Mouse (Mus musculus) heart, embryonic 14.5 days (tissue): ENCODE data around the gene Bad. TPM values are rescaled to one million over a fixed set of nuclear protein-coding genes. Genes with fewer than 3 reads are reported as not detected.

ENCODE experiments used
- ATAC-seq: fragments of 200-750 bp; cut with Nextera tagmentation; 2 replicates; pipeline ENCODE4 v1.8.0; 2017; ENCODE audit warnings: low read depth, moderate TSS enrichment; ENCODE audit not compliant: insufficient number of reproducible peaks, insufficient read depth, low FRiP score
- H3K27ac ChIP-seq, 2 experiments: fragments of 200-500 bp in 1 of 2; fragments of 300-500 bp in 1 of 2; sonication (generic) in 1 of 2; replicated peaks in 1 of 2; 2 replicates each; pipeline ENCODE4 v1.5.1; 2012 to 2014; ENCODE audit warnings: low read depth in 2 of 2, low read length in 2 of 2, control low read depth in 1 of 2, mild to moderate bottlenecking in 1 of 2, mixed read lengths in 1 of 2; ENCODE audit not compliant: control insufficient read depth in 1 of 2, insufficient read depth in 1 of 2
- H3K27me3 ChIP-seq: fragments of 300-500 bp; sonication (generic); 2 replicates; pipeline ENCODE4 v1.6.1; 2014; ENCODE audit warnings: mild to moderate bottlenecking, low read length, control low read depth; ENCODE audit not compliant: control insufficient read depth, insufficient read depth
- H3K36me3 ChIP-seq: fragments of 300-500 bp; sonication (generic); 2 replicates; pipeline ENCODE4 v1.6.1; 2014; ENCODE audit warnings: mild to moderate bottlenecking, control low read depth, low read length, mixed read lengths; ENCODE audit not compliant: control insufficient read depth, insufficient read depth
- H3K4me1 ChIP-seq, 2 experiments: fragments of 200-500 bp in 1 of 2; fragments of 300-500 bp in 1 of 2; sonication (generic) in 1 of 2; 2 replicates each; pipeline ENCODE4 v1.6.1; 2012 to 2014; ENCODE audit warnings: low read length in 2 of 2, control low read depth in 1 of 2, mixed read lengths in 1 of 2; ENCODE audit not compliant: control insufficient read depth in 2 of 2, insufficient read depth in 2 of 2
- H3K4me2 ChIP-seq: fragments of 300-500 bp; sonication (generic); 2 replicates; pipeline ENCODE4 v1.6.1; 2014; ENCODE audit warnings: mild to moderate bottlenecking, low read length
- H3K4me3 ChIP-seq, 2 experiments: fragments of 200-500 bp in 1 of 2; fragments of 300-500 bp in 1 of 2; sonication (generic) in 1 of 2; 2 replicates each; pipeline ENCODE4 v1.5.1; 2012 to 2014; ENCODE audit warnings: low read length in 2 of 2, mild to moderate bottlenecking in 2 of 2, control low read depth in 1 of 2, low read depth in 1 of 2, moderate library complexity in 1 of 2; ENCODE audit not compliant: control insufficient read depth in 1 of 2, insufficient read depth in 1 of 2
- H3K9ac ChIP-seq: fragments of 300-500 bp; sonication (generic); 2 replicates; pipeline ENCODE4 v1.6.1; 2014; ENCODE audit warnings: mild to moderate bottlenecking, low read length
- H3K9me3 ChIP-seq: fragments of 300-500 bp; sonication (generic); 2 replicates; pipeline ENCODE4 v1.6.1; 2016; ENCODE audit warnings: low read length, control low read depth; ENCODE audit not compliant: control insufficient read depth
- WGBS: fragments of 180-500 bp; shearing (Covaris S2); extraction: QIAGEN DNeasy Blood & Tissue Kit; methylation state at CpG from one replicate; pipeline ENCODE4 v1.1.7; 2014; 5-methylcytosine and 5-hydroxymethylcytosine counted together
- polyA plus RNA-seq: library from polyadenylated mRNA; unstranded; fragments of >200 nt; fragmentation: Nextera tagmentation; extraction: Ambion mirVana; gene quantifications from 2 replicates; pipeline ENCODE4 v1.2.1, GENCODE M21; 2014

The Bad gene
- polyA plus RNA-seq, 1 experiment from 2014 or later = 58.0 TPM

DNA sequence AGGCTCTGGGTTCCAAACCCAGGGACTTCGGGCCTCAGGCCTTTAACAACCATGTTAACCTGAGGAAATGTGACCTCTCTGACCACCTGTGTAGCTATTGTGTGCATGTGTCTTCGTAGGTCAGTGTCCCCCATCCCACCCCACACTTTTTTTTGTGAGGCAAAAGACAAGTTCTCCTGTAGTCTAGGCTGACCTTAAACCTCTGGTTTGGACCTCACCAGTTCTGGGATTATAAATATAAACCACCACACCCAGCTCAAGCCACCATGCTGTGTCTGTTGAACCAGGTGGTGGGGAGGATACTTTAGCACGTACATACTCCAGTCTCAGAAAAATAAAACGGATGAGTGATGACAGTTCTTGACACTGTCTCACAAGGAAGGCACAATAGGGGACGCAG is 8.3 kb downstream of the Bad start:
- Histone ChIP-seq H3K9ac (peak overlapping the region; percentile 88), H3K9me3 (no peaks in the 10 kb centered on the region), H3K4me2 (peak overlapping the region; percentile 88), H3K4me1 (peaks cover 17 to 37% of the 10 kb centered on the region in 2 experiments), H3K27ac (peak overlapping the region in 1 of 2 experiments; percentile 98; a peak in 2 of 4 replicates), H3K4me3 (peak overlapping the region in 1 of 2 experiments; percentile 64; a peak in 2 of 4 replicates), H3K36me3 (peaks cover 17% of the 10 kb centered on the region), H3K27me3 (no peaks in the 10 kb centered on the region)
- WGBS = 57% methylated on average over 5 of the region's 5 CpGs
- no peak for ATAC-seq

DNA sequence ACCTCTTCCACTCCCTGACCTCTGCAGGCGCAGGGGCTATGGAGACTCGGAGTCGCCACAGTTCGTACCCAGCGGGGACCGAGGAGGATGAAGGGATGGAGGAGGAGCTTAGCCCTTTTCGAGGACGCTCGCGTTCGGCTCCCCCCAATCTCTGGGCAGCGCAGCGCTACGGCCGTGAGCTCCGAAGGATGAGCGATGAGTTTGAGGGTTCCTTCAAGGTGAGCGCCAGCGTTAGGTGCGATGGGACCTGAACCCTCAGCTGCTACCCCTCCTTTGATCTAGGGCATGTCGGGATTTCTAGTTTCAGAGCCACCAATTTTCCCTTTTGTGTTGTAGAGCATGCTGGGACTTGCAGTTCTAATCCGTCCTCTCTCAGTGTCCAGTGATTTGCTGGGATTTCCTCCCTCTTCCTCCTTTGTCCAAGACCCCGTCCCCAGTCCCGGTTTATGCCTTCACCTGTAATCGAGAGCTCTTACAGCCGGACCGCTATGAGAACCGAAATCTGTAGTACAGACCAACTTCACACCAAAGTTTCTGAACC is 9.0 kb downstream of the Bad start:
- Histone ChIP-seq H3K4me2 (peak overlapping the region; percentile 88), H3K27me3 (no peaks in the 10 kb centered on the region), H3K9me3 (no peaks in the 10 kb centered on the region), H3K4me1 (peaks cover 24 to 45% of the 10 kb centered on the region in 2 experiments), H3K36me3 (peaks cover 18% of the 10 kb centered on the region), H3K27ac (peak overlapping the region; percentile 97 to 98), H3K9ac (peak overlapping the region; percentile 88), H3K4me3 (peak overlapping the region; percentile 64 to 66)
- peak; percentile 24; the same call in 1 of the 2 replicates for ATAC-seq
- WGBS = under 1% methylated on average over 28 of the region's 28 CpGs

DNA sequence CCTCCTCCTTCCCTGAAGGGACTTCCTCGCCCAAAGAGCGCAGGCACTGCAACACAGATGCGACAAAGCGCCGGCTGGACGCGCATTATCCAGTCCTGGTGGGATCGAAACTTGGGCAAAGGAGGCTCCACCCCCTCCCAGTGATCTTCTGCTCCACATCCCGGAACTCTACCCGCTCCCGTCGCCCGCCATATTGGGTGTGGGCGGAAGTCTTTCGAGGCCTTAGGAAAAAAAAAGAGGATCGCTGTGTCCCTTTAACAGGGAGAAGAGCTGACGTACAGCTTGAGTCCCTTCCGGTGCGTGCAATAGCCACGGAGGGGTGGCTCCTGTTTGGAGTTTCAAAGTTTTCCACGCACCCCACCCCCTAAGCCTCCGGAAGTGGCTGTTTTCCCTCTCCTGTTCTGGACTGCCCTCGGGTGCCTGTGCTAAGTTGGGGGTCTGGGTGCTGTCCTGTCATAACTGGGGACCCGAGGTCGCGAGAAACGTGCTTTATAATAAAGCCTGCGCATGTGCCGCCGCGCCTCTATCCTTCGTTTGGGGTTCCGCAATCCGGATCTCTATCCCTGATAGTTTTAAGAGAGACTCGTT is 9.8 kb downstream of the Bad start:
- peak overlapping the region; percentile 97 to 98 for H3K27ac ChIP-seq
- peaks cover 21% of the 10 kb centered on the region for H3K36me3 ChIP-seq
- peak; percentile 57 for ATAC-seq

DNA sequence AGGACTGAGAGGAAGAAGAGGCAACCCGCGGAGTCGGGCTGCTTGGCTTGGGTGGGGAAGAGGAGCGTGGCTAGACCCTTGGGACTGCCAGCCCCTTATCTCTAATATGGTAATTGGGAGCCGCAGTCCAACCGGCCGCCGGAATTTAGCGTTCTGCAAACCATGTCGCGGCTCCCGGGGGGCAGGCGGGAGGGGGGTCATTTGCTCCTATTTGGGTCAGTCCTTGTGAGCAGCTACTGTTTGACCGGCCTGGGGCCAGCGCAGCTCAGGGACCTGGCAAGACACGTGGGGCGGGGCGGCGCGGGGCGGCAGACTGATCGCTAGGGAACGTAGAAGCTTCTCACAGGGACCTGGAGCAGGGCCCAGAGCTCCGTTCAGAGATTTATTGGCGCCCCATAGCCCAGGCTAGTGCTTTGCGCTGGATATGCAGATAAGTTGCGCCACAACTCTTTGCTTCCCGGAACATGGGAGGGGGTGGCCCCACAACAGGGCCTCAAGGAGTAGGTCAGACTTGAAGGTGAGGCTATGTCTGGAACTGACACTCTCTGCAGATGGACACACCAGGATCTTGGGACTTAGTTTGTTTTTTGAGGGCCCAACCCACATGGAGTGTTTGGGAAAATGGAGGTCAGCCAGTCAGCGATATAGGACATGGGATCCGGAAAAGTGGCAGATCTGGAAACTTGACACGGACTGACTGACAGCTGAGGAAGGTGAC is 10.5 kb downstream of the Bad start:
- H3K27ac ChIP-seq = peak overlapping the region; percentile 97 to 98
- H3K4me1 ChIP-seq = peaks cover 28 to 50% of the 10 kb centered on the region in 2 experiments
- peak overlapping the region; percentile 88 for H3K9ac ChIP-seq
- H3K36me3 ChIP-seq = peaks cover 28% of the 10 kb centered on the region
- no peaks in the 10 kb centered on the region for H3K27me3 ChIP-seq
- no peaks in the 10 kb centered on the region for H3K9me3 ChIP-seq
- 1% methylated on average over 31 of the region's 31 CpGs for WGBS
- ATAC-seq = peak; percentile 51
- peak overlapping the region; percentile 88 for H3K4me2 ChIP-seq
- H3K4me3 ChIP-seq = peak overlapping the region; percentile 64 to 66

More for the DNA sequence above, 9.8 kb downstream of the Bad start:
- peaks cover 28 to 50% of the 10 kb centered on the region in 2 experiments for H3K4me1 ChIP-seq
- no peaks in the 10 kb centered on the region for H3K9me3 ChIP-seq
- under 1% methylated on average over 35 of the region's 35 CpGs for WGBS
- H3K27me3 ChIP-seq = no peaks in the 10 kb centered on the region
- peak overlapping the region; percentile 64 to 66 for H3K4me3 ChIP-seq
- H3K4me2 ChIP-seq = peak overlapping the region; percentile 88
- H3K9ac ChIP-seq = peak overlapping the region; percentile 88

DNA sequence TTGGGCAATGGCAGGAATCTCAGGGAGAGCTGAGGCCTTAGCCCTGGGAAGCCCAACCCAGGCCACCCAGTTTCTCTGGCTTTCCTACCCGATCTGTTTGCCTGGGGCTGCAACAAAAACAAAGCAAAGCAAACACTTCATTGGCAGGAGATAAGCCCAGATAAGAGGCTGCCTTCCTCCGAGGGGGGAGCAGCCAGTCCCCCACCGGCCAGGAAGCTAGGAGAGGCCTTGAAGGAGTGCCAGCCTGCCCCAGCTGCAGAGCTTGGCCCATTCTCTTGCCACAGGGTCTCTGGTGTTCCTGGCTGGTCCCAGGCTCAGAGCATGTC is 11.0 kb downstream of the Bad start:
- Histone ChIP-seq H3K4me2 (peak overlapping the region; percentile 88), H3K36me3 (peaks cover 32% of the 10 kb centered on the region), H3K4me3 (peak overlapping the region; percentile 64 to 66; a peak in 2 of 4 replicates), H3K27ac (peak overlapping the region; percentile 97 to 98), H3K9me3 (no peaks in the 10 kb centered on the region), H3K9ac (peak overlapping the region; percentile 88), H3K4me1 (peaks cover 28 to 50% of the 10 kb centered on the region in 2 experiments), H3K27me3 (no peaks in the 10 kb centered on the region)
- no peak for ATAC-seq
- WGBS = 5% methylated on average over 3 of the region's 3 CpGs

DNA sequence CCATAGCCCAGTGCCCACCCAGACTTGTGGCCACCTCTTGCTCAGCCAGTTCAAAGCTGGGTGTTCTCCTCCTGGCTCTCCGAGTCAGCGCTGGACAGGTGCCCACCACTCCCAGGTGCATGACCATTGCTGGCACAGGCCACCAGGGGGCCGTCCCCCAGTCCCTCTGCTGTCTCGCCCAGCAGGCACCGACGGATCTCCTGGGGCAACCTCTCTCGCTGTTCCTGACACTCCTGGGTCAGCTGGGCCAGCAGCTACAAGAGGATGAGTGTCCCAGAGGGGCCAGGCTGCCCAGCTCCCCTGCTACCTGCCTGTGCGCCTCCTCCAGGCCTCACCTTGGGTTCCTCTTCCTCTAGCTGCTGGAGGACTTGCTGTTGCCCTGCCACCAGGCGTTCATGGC is 12.4 kb downstream of the Bad start:
- peaks cover 28 to 50% of the 10 kb centered on the region in 2 experiments for H3K4me1 ChIP-seq
- H3K9me3 ChIP-seq = no peaks in the 10 kb centered on the region
- H3K9ac ChIP-seq = no peak overlapping the region
- ATAC-seq = no peak
- H3K27me3 ChIP-seq = no peaks in the 10 kb centered on the region
- no peak overlapping the region for H3K4me3 ChIP-seq
- 61% methylated on average over 9 of the region's 9 CpGs for WGBS
- no peak overlapping the region for H3K4me2 ChIP-seq
- no peak overlapping the region for H3K27ac ChIP-seq
- H3K36me3 ChIP-seq = peaks cover 46% of the 10 kb centered on the region

DNA sequence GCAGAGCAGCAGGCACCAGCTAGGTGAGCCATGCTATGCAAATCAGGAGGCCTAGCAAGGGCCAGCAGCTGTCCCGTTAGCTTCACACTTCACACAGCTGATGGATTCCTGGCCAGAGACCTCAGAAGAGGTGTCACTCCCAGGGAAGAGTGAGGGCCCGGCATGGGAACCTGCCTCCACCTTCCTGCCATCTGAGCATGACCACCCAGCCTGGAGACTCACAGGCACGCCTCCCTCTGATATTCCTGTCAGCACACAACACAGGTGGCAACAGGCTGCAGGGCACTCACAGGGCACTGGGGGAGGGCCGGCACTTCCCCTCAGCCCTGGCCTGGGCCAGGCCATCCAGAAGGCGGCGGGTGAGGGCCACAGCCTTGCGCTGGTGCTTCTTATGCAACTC is 13.8 kb downstream of the Bad start:
- peaks cover 25 to 39% of the 10 kb centered on the region in 2 experiments for H3K4me1 ChIP-seq
- H3K36me3 ChIP-seq = peaks cover 60% of the 10 kb centered on the region
- no peak overlapping the region for H3K4me3 ChIP-seq
- WGBS = 38% methylated on average over 7 of the region's 7 CpGs
- peak; percentile 37 for ATAC-seq
- H3K27ac ChIP-seq = peak overlapping the region in 1 of 2 experiments; percentile 61; a peak in 3 of 4 replicates
- no peak overlapping the region for H3K4me2 ChIP-seq
- peak overlapping the region; percentile 36; the same call in 1 of the 2 replicates for H3K9ac ChIP-seq
- H3K27me3 ChIP-seq = no peaks in the 10 kb centered on the region
- H3K9me3 ChIP-seq = no peaks in the 10 kb centered on the region
